Mouse (Mus musculus) G1E (cell line): ENCODE data around the gene Klhl26. TPM values are rescaled to one million over a fixed set of nuclear protein-coding genes. Genes with fewer than 3 reads are reported as not detected.

ENCODE experiments used
- ATAC-seq: 2 replicates; pipeline ENCODE4 v1.8.0; 2016; ENCODE audit warnings: mild to moderate bottlenecking; ENCODE audit not compliant: insufficient number of reproducible peaks, poor library complexity, low FRiP score, severe bottlenecking; ENCODE audit errors: extremely low read depth
- DNase-seq: peaks from one replicate; pipeline ENCODE4 v3.0.0; 2012; ENCODE audit warnings: low spot score
- H3K27me3 ChIP-seq: 2 replicates; pipeline ENCODE4 v1.6.1; 2012; ENCODE audit warnings: mild to moderate bottlenecking, low read length, inconsistent platforms; ENCODE audit not compliant: insufficient read depth
- H3K36me3 ChIP-seq: replicated peaks from 2 replicates; pipeline ENCODE3; 2012; ENCODE audit warnings: mild to moderate bottlenecking, inconsistent platforms
- H3K4me1 ChIP-seq: 2 replicates; pipeline ENCODE4 v1.6.1; 2012; ENCODE audit warnings: low read depth, low read length, inconsistent platforms, mixed read lengths; ENCODE audit not compliant: insufficient read depth
- H3K4me3 ChIP-seq: 2 replicates; pipeline ENCODE4 v1.5.1; 2012; ENCODE audit warnings: low read depth, mild to moderate bottlenecking, inconsistent platforms, low read length, moderate library complexity, mixed read lengths
- H3K9me3 ChIP-seq: replicated peaks from 2 replicates; pipeline ENCODE4 v1.6.1; 2012; ENCODE audit warnings: inconsistent platforms
- CTCF ChIP-seq: IDR thresholded peaks from 2 replicates; pipeline ENCODE4 v1.5.1; 2012; ENCODE audit warnings: low read depth, low read length, inconsistent platforms, mixed read lengths
- GATA1 ChIP-seq: IDR thresholded peaks from 2 replicates; pipeline ENCODE4 v1.6.1; 2012; ENCODE audit warnings: borderline replicate concordance, low read length, inconsistent platforms, mixed read lengths
- GATA2 ChIP-seq: IDR thresholded peaks from 2 replicates; pipeline ENCODE4 v1.6.1; 2012; ENCODE audit warnings: low read depth, low read length, inconsistent platforms, borderline replicate concordance
- POLR2AphosphoS5 ChIP-seq: IDR thresholded peaks from 2 replicates; pipeline ENCODE4 v1.6.1; 2012; ENCODE audit warnings: low read depth, low read length, inconsistent platforms; ENCODE audit not compliant: insufficient replicate concordance
- TAL1 ChIP-seq: conservative IDR thresholded peaks from 2 replicates; pipeline ENCODE4 v1.6.1; 2012; ENCODE audit warnings: low read depth, low read length, inconsistent platforms, mixed read lengths
- polyA plus RNA-seq: library from polyadenylated mRNA; stranded (reverse); fragments of >175 nt; gene quantifications from 2 replicates; pipeline ENCODE4 v1.2.3, GENCODE M21; 2012
- total RNA-seq, 2 experiments: library from RNA; stranded (forward) in 1 of 2; stranded (reverse) in 1 of 2; fragments of 200-1000 nt in 1 of 2; fragments of >200 nt in 1 of 2; fragmentation: Nextera tagmentation in 1 of 2; gene quantifications; 2 replicates each; pipeline ENCODE4 v1.2.3; 2014 to 2017

Gene Klhl26
- total and polyA plus RNA-seq, 3 experiments: 12.8 to 23.6 (median 13.9) TPM

GRCm38 (mm10) chr8:70506328-70507026 is 29.7 kb upstream of the Klhl26 start, which contains the start of gene Rex1bd:
Rex1bd (minus strand) TSS chr8:70506752.
- peak; percentile 74 for TF ChIP-seq CTCF
- no peak for TF ChIP-seq TAL1
- no peak; the same call in 1 of the 2 replicates for TF ChIP-seq POLR2AphosphoS5
- Histone ChIP-seq H3K4me1 (peaks cover 61% of the 10 kb centered on the region), H3K27me3 (no peaks in the 10 kb centered on the region), H3K36me3 (peaks cover 65% of the 10 kb centered on the region), H3K9me3 (no peaks in the 10 kb centered on the region), H3K4me3 (peak within 1 kb of the TSS; percentile 81)
- ATAC-seq (peak; percentile 72), DNase-seq (peak; percentile 95)

- DNase-seq (no peak), ATAC-seq (0 out of 2 replicates have a peak, but pooled peaks have one; percentile 9)
- Histone ChIP-seq H3K27me3 (peaks cover 4% of the 10 kb centered on the region; the same call in 1 of the 2 replicates), H3K4me3 (peak overlapping the region; percentile 81), H3K4me1 (peaks cover 62% of the 10 kb centered on the region), H3K36me3 (peaks cover 65% of the 10 kb centered on the region), H3K9me3 (no peaks in the 10 kb centered on the region)
- TF ChIP-seq TAL1 (no peak), POLR2AphosphoS5 (peak; percentile 88; the same call in 1 of the 2 replicates), CTCF (no peak)
These were observed 29.0 kb upstream of the Klhl26 start for GRCm38 (mm10) chr8:70505698-70506327.

GRCm38 (mm10) chr8:70504851-70505250 is 28.1 kb upstream of the Klhl26 start:
- ATAC-seq: no peak
- peaks cover 5% of the 10 kb centered on the region for H3K27me3 ChIP-seq
- peaks cover 65% of the 10 kb centered on the region for H3K36me3 ChIP-seq
- H3K9me3 ChIP-seq: no peaks in the 10 kb centered on the region
- peak; percentile 85 for TF ChIP-seq CTCF
- TF ChIP-seq POLR2AphosphoS5: no peak
- H3K4me3 ChIP-seq: no peak overlapping the region
- DNase-seq: peak; percentile 63
- H3K4me1 ChIP-seq: peaks cover 71% of the 10 kb centered on the region

GRCm38 (mm10) chr8:70504291-70504716 is 27.5 kb upstream of the Klhl26 start:
- Histone ChIP-seq H3K4me3 (no peak overlapping the region), H3K36me3 (peaks cover 61% of the 10 kb centered on the region), H3K27me3 (peaks cover 11% of the 10 kb centered on the region), H3K9me3 (no peaks in the 10 kb centered on the region), H3K4me1 (peaks cover 77% of the 10 kb centered on the region)
- ATAC-seq (no peak), DNase-seq (no peak)
- no peak for TF ChIP-seq GATA1
- TF ChIP-seq POLR2AphosphoS5: no peak
- no peak for TF ChIP-seq TAL1
- TF ChIP-seq GATA2: no peak
- TF ChIP-seq CTCF: no peak

- H3K4me1 ChIP-seq: peaks cover 75% of the 10 kb centered on the region
- peaks cover 22% of the 10 kb centered on the region for H3K27me3 ChIP-seq
These were observed 26.4 kb upstream of the Klhl26 start for GRCm38 (mm10) chr8:70503062-70503750.

GRCm38 (mm10) chr8:70502540-70502939 is 25.8 kb upstream of the Klhl26 start:
- no peak for ATAC-seq
- TF ChIP-seq GATA1: no peak
- TF ChIP-seq POLR2AphosphoS5: no peak
- TF ChIP-seq TAL1: no peak
- TF ChIP-seq CTCF: no peak
- TF ChIP-seq GATA2: no peak
- peaks cover 27% of the 10 kb centered on the region for H3K27me3 ChIP-seq
- no peak overlapping the region for H3K4me3 ChIP-seq
- peaks cover 69% of the 10 kb centered on the region for H3K4me1 ChIP-seq
- H3K36me3 ChIP-seq: peaks cover 43% of the 10 kb centered on the region
- no peak for DNase-seq
- no peaks in the 10 kb centered on the region for H3K9me3 ChIP-seq

More at GRCm38 (mm10) chr8:70503062-70503750, 26.4 kb upstream of the Klhl26 start:
- ATAC-seq (no peak), DNase-seq (peak; percentile 81)
- Histone ChIP-seq H3K4me3 (no peak overlapping the region; the same call in 1 of the 2 replicates), H3K9me3 (no peaks in the 10 kb centered on the region), H3K36me3 (peaks cover 50% of the 10 kb centered on the region)
- TF ChIP-seq GATA1 (no peak), CTCF (peak; percentile 89)
